Mouse (Mus musculus) heart, postnatal 14 days (tissue): ENCODE measurements around the gene Phgr1. TPM values are rescaled to one million over a fixed set of nuclear protein-coding genes. Genes with fewer than 3 reads are reported as not detected.

Experiments
- DNase-seq, 2 experiments: peaks; one replicate each; pipeline ENCODE4 v3.0.0; 2021 to 2022
- intact Hi-C: fragments of 180-260 bp; cut with DNase I; formaldehyde crosslinking; loops from one replicate; pipeline ENCODE4 v1.15.1; 2025
- total RNA-seq, 2 experiments: library from RNA; stranded (reverse); gene quantifications; 2 replicates each; pipeline ENCODE4 v1.2.3; 2021

Gene Phgr1
- total RNA-seq, 2 experiments from 2014 or later = not detected

DNA sequence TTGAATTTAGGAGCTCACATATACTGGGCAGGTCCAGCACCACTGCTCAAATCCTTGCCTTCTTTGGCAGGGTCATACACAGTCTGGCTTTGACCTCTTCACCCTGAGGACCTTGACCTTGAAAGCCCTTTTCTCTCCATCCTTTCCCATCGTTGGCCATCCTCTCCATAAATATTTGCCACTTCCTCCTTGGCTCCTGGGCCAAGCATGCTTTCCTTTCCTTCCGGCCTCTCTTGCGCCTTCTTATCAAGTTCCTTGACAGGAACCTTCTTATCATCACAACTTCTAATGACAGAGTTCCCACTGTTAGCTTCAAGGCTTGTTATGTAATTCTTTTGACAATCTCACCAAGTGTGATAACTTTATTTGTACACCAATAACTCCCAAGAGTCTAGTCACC lies 32.6 kb downstream of the Phgr1 start:
- intact Hi-C loops = no loop called here
- DNase-seq = no peak

DNA sequence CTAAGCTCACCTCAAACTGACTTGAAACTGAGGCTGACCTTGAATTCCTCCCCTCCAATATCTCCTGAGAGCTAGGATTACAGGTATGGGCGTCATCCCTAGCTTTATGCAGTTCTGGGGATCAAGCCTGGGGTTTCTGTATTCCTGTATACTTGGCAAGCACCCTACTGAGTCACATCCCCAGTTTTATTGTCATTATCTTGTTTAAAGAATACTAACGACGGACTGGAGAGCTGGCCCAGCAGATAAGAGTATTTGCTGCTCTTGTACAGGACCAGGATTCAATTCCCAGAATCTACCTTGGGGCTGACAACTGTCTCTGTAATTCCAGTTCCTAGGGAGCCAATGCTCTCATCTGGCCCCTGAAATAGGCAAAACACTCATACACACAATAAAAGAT lies 33.2 kb downstream of the Phgr1 start:
- intact Hi-C loops = no loop called here
- DNase-seq = no peak

DNA sequence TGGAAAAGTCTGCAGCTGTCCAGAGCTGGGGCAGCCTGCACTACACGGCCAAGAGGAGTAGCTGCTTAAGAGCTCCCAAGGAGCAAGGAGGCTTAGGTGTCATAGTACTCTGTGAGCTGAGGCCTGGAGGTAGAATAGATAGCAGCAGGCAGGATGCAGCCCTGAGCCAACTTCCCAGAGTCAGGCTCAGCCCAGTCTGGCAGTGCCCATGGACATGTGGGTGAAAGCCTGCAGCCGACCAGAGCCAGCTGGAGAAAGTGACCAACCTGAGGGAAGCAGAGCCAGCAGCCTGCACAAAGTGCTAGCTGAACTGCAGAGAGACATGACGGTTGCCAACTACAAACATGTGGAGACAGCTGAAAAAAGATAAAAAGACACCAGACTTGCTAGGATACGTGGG lies 34.3 kb downstream of the Phgr1 start:
- intact Hi-C loops = no loop called here
- DNase-seq = peak; percentile 49 to 63

DNA sequence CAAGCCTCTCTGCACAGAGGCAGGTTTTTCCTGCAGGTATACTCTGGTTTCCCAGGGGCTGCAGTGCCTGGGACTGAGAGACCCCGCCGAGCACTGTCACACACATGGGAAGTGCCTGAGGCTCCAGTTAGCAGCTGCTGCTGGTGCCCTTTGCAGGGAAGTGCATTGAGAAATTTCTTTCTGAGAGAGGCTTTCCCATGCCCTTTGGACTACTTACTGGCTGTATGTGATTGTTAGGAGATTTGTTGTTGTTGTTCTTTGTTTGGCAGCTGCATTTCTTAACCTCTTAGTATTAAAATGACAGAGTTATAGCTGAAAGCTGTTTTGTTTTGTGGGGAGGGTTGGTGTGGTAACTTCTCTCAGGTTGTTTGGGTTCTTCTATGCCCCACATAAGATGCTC lies 38.3 kb downstream of the Phgr1 start:
- DNase-seq = no peak
- intact Hi-C loops = no loop called here

DNA sequence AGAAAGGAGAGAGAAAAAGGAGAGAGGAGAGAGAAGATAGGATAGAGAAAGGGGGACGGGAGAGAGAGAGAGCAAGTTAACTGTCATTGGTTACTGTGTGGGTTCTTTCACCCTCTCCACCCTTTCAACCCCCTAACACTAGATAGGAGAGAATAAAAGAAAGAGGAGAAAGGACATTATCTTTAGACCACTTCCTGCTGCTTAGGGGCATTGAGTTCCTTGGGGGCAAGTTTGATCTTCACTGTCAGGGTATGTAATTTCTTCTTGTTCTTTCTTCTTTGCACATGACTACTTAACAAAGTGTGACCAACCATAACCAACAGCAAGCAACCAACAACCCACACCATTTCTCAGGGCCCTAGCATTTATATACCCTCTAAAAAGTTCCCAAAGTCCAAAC lies 40.2 kb downstream of the Phgr1 start:
- DNase-seq = no peak
- intact Hi-C loops = no loop called here

DNA sequence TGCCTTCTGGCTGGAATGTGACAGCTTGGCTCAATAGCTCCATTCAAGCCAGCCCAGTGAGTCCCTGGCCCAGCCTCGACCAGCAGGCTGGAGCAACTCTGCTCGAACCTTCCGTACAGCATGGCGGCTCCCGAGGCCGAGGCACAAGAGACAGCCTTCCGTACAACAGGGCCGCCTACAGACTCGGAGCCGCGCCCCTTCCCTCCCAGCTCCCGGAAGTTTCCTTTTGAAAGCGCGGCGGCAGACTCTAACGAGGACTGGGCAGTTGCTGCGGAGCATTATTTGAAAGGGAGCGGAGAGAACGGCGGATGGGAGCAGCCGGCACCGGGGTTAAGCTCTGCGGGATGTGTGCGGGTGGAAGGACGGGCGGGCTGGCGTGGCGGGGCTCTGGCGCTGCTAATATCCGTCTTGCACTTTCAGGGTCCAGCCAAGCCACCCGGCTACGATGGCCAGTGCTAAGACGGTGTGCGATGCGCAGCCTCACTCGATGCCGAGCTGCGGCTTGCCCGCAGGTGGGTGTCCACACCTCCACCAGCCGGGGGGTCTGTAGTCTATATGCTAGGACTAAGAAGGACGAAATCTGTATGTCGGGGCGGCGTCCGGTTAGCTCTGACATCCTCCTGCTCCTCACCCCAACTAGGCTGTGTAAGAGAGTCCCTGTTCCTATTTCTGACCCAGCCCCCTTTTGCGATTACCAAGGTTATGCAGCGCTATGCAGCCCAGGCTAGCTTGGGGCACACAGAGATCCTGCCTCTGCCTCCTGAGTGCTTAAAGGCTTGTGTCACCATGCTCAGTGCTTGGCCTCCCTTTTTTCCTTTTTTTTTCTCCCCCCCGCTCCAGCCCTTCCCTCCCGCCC lies 41.6 kb downstream of the Phgr1 start, which contains the start of gene Knstrn:
TSS of gene Knstrn (plus strand) at position 23 of the 856 bp plus-strand sequence.
- peak; percentile 90 to 92 for DNase-seq
- intact Hi-C loops = no loop called here

DNA sequence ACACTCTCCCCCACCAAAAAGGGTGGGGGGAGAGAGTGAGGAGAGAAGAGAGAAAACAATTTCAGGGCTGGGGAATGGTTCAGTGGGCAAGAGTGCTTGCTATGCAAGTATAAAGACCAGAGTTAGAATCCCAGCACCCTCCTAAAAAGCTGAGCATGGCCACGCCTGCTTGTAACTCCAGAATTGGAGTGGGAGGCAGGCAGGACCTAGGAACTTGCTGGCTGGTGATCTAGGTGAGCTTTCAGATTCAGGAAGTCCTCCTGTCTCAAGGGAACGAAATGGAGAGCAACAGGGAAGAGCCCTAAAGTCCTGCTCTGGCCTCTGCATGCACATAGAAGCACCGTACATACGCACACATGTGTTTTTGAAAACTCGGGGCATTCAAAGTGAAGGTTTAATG lies 50.2 kb downstream of the Phgr1 start:
- intact Hi-C loops = no loop called here
- DNase-seq = no peak

DNA sequence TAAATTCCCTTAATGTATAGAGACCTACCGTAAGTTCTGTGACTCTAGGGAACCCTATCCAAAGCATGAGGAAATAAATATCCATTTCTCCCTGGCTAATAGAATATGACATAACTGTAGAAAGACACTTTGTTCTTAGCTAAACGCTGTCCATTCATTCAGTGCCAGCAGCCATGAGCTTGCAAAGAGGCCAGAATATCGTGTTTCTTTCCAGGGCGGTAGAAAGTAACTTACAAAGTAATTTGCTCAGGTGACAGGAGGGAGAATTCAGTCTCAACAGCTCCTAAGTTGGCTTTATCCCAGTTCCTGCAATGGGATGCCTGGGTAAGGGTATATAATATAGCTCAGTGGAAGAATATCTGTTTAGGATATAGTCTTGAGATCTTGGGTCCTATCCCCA lies 51.8 kb downstream of the Phgr1 start:
- intact Hi-C loops = no loop called here
- DNase-seq = no peak

Other genes with a start within 250 kb of the Phgr1 start
- 10 to 100 TPM; 18.6 to 21.7 TPM for gene Bmf, start 223.1 kb upstream of the Phgr1 start, total RNA-seq
- 1 to 10 TPM; 3.8 to 8.5 TPM for gene Bub1b, start 174.6 kb upstream of the Phgr1 start, total RNA-seq
- 10 to 100 TPM in 1 of 2 experiments, 1 to 10 TPM in 1; 7.8 to 10.9 TPM for gene Pak6, start 109.5 kb upstream of the Phgr1 start, total RNA-seq
- gene Ankrd63, start 68.8 kb upstream of the Phgr1 start, total RNA-seq = 1 to 10 TPM; 1.7 to 2.8 TPM
- 1 to 10 TPM; 2.4 to 2.7 TPM for gene Plcb2, start 44.3 kb upstream of the Phgr1 start, total RNA-seq
- 10 to 100 TPM; 36.2 to 38.6 TPM for gene Inafm2, start 27.0 kb upstream of the Phgr1 start, total RNA-seq
- gene Ccdc9b, start 10.1 kb upstream of the Phgr1 start, total RNA-seq = 10 to 100 TPM; 15.5 to 17.5 TPM
- gene Disp2, start 7.0 kb downstream of the Phgr1 start, total RNA-seq = under 1 TPM; 0.02 to 0.10 TPM
- gene Knstrn, start 41.2 kb downstream of the Phgr1 start, total RNA-seq = 10 to 100 TPM in 1 of 2 experiments, 1 to 10 TPM in 1; 5.9 to 10.7 TPM
- gene Ivd, start 89.2 kb downstream of the Phgr1 start, total RNA-seq = 100 to 1,000 TPM; 150 to 163 TPM
- gene Bahd1, start 127.6 kb downstream of the Phgr1 start, total RNA-seq = 10 to 100 TPM; 15.9 to 17.7 TPM
- gene Chst14, start 153.7 kb downstream of the Phgr1 start, total RNA-seq = 10 to 100 TPM; 10.2 to 11.3 TPM